Mouse (Mus musculus): ENCODE measurements around the gene Calcoco1. TPM values are rescaled to one million over a fixed set of nuclear protein-coding genes. Genes with fewer than 3 reads are reported as not detected.
A peak's percentile ranks its signal among the peaks of the same experiment; 100 is the strongest.
"Not testable (repeated sequence)": the region's sequence is repeated elsewhere in the genome, so short reads cannot be mapped to it uniquely, and the experiment has no call there.

The Calcoco1 gene
- total and polyA plus RNA-seq, 2 experiments from 2014 or later: 36.9 to 42.6 TPM

GRCm38 (mm10) chr15:102665494-102665893, 56.5 kb downstream of the Calcoco1 start:
- 54% methylated on average over 4 of the region's 4 CpGs for WGBS

GRCm38 (mm10) chr15:102663825-102664224, 58.2 kb downstream of the Calcoco1 start:
- H3K9me3 ChIP-seq (ENCODE audit: low read length): no peaks in the 10 kb centered on the region
- DNase-seq: no peak

More at GRCm38 (mm10) chr15:102665494-102665893, 56.5 kb downstream of the Calcoco1 start:
- Histone ChIP-seq H3K9ac (no peak overlapping the region), H3K27ac (ENCODE audit: low read depth, low read length) (no peak overlapping the region), H3K4me2 (ENCODE audit: low read depth) (no peak overlapping the region), H3K4me3 (ENCODE audit: low read depth, low read length) (no peak overlapping the region), H3K36me3 (ENCODE audit: insufficient read depth) (peaks cover 60% of the 10 kb centered on the region), H3K27me3 (ENCODE audit: insufficient read depth, low read length) (no peaks in the 10 kb centered on the region), H3K4me1 (ENCODE audit: insufficient read depth) (peaks cover 10% of the 10 kb centered on the region; the same call in 1 of the 2 replicates), H3K9me3 (ENCODE audit: low read length) (no peaks in the 10 kb centered on the region)
- ATAC-seq (no peak), DNase-seq (peak; percentile 39)
- TF ChIP-seq CTCF (IDR thresholded peaks at IDR 0.05; ENCODE audit: low read depth): peak; percentile 77

GRCm38 (mm10) chr15:102662601-102663000, 59.4 kb downstream of the Calcoco1 start:
- not testable (repeated sequence) for H3K9me3 ChIP-seq (ENCODE audit: low read length); H3K4me3 ChIP-seq (ENCODE audit: low read depth, low read length); ATAC-seq; H3K4me2 ChIP-seq (ENCODE audit: low read depth); H3K9ac ChIP-seq; H3K4me1 ChIP-seq (ENCODE audit: insufficient read depth); H3K27ac ChIP-seq (ENCODE audit: low read depth, low read length); H3K27me3 ChIP-seq (ENCODE audit: insufficient read depth, low read length); DNase-seq
- WGBS: no CpG with 5 or more reads among the region's 2 CpGs
- peaks cover 59% of the 10 kb centered on the region for H3K36me3 ChIP-seq (ENCODE audit: insufficient read depth)

More at GRCm38 (mm10) chr15:102663825-102664224, 58.2 kb downstream of the Calcoco1 start:
- WGBS: 85% methylated on average over 8 of the region's 8 CpGs
- H3K4me2 ChIP-seq (ENCODE audit: low read depth): no peak overlapping the region
- ATAC-seq: no peak
- no peak for TF ChIP-seq CTCF (IDR thresholded peaks at IDR 0.05; ENCODE audit: low read depth)
- H3K4me1 ChIP-seq (ENCODE audit: insufficient read depth): no peaks in the 10 kb centered on the region
- no peaks in the 10 kb centered on the region for H3K27me3 ChIP-seq (ENCODE audit: insufficient read depth, low read length)
- H3K36me3 ChIP-seq (ENCODE audit: insufficient read depth): peaks cover 59% of the 10 kb centered on the region
- H3K4me3 ChIP-seq (ENCODE audit: low read depth, low read length): no peak overlapping the region
- H3K9ac ChIP-seq: no peak overlapping the region
- no peak overlapping the region for H3K27ac ChIP-seq (ENCODE audit: low read depth, low read length)

- no peak overlapping the region for H3K9ac ChIP-seq
- no peak overlapping the region for H3K4me3 ChIP-seq (ENCODE audit: low read depth, low read length)
- peak; percentile 43 for ATAC-seq
- peak; percentile 22 for DNase-seq
- H3K27me3 ChIP-seq (ENCODE audit: insufficient read depth, low read length): no peaks in the 10 kb centered on the region
- no peak overlapping the region for H3K4me2 ChIP-seq (ENCODE audit: low read depth)
- H3K4me1 ChIP-seq (ENCODE audit: insufficient read depth): no peaks in the 10 kb centered on the region
- no peak for TF ChIP-seq CTCF (IDR thresholded peaks at IDR 0.05; ENCODE audit: low read depth)
- H3K27ac ChIP-seq (ENCODE audit: low read depth, low read length): peak overlapping the region; percentile 50
- peaks cover 15% of the 10 kb centered on the region for H3K36me3 ChIP-seq (ENCODE audit: insufficient read depth)
- H3K9me3 ChIP-seq (ENCODE audit: low read length): no peaks in the 10 kb centered on the region
- WGBS: 63% methylated on average over 3 of the region's 3 CpGs
Observed at GRCm38 (mm10) chr15:102657926-102658381, 64.0 kb downstream of the Calcoco1 start.

MicroRNA genes within 50 kb of the gene (microRNA counts, 519-probe panel; counts per million panel counts)
- not detected for microRNA mmu-miR-688

Small RNA genes lying within 50 kb of the gene (microRNA-seq; reads per million reads assigned to microRNA genes)
- gene Mir688: 0 to 0.24 reads per million in 2 experiments

Other genes starting within 250 kb of the Calcoco1 start
- gene Gm10337, start 218.5 kb downstream of the Calcoco1 start, total RNA-seq (2014; rRNA removed): not detected in 2 replicates
- gene Gm10337, start 218.5 kb downstream of the Calcoco1 start, polyA plus RNA-seq (2015; fragmentation: Nextera tagmentation; extraction: Ambion mirVana): 3.7 and 4.2 TPM in 2 replicates
- gene Map3k12, start 205.1 kb downstream of the Calcoco1 start, total RNA-seq (2014; rRNA removed): 75.0 and 88.9 TPM in 2 replicates
- 29.6 and 39.4 TPM in 2 replicates for gene Map3k12, start 205.1 kb downstream of the Calcoco1 start, polyA plus RNA-seq (2015; fragmentation: Nextera tagmentation; extraction: Ambion mirVana)
- gene Tarbp2, start 204.0 kb downstream of the Calcoco1 start, total RNA-seq (2014; rRNA removed): 87.5 and 94.7 TPM in 2 replicates
- gene Tarbp2, start 204.0 kb downstream of the Calcoco1 start, polyA plus RNA-seq (2015; fragmentation: Nextera tagmentation; extraction: Ambion mirVana): 86.4 and 89.5 TPM in 2 replicates
- 2.5 and 3.1 TPM in 2 replicates for gene Npff, start 197.2 kb downstream of the Calcoco1 start, total RNA-seq (2014; rRNA removed)
- gene Npff, start 197.2 kb downstream of the Calcoco1 start, polyA plus RNA-seq (2015; fragmentation: Nextera tagmentation; extraction: Ambion mirVana): 1.5 and 1.7 TPM in 2 replicates
- gene Gm28047, start 97.1 kb downstream of the Calcoco1 start, total RNA-seq (2014; rRNA removed): not detected in 2 replicates
- gene Gm28047, start 97.1 kb downstream of the Calcoco1 start, polyA plus RNA-seq (2015; fragmentation: Nextera tagmentation; extraction: Ambion mirVana): 0.74 TPM in 1 of 2 replicates, not detected in the other
- gene Atf7, start 96.7 kb downstream of the Calcoco1 start, total RNA-seq (2014; rRNA removed): 9.9 and 13.2 TPM in 2 replicates
- 8.4 and 10.2 TPM in 2 replicates for gene Atf7, start 96.7 kb downstream of the Calcoco1 start, polyA plus RNA-seq (2015; fragmentation: Nextera tagmentation; extraction: Ambion mirVana)
- gene Atp5g2, start 49.8 kb downstream of the Calcoco1 start, total RNA-seq (2014; rRNA removed): 75.2 and 170 TPM in 2 replicates
- 63.5 and 75.3 TPM in 2 replicates for gene Atp5g2, start 49.8 kb downstream of the Calcoco1 start, polyA plus RNA-seq (2015; fragmentation: Nextera tagmentation; extraction: Ambion mirVana)
- not detected in 2 replicates for gene Hoxc13, start 198.9 kb upstream of the Calcoco1 start, total RNA-seq (2014; rRNA removed)
- gene Hoxc13, start 198.9 kb upstream of the Calcoco1 start, polyA plus RNA-seq (2015; fragmentation: Nextera tagmentation; extraction: Ambion mirVana): not detected in 2 replicates
- not detected in 2 replicates for gene Hoxc12, start 214.6 kb upstream of the Calcoco1 start, total RNA-seq (2014; rRNA removed)
- not detected in 2 replicates for gene Hoxc12, start 214.6 kb upstream of the Calcoco1 start, polyA plus RNA-seq (2015; fragmentation: Nextera tagmentation; extraction: Ambion mirVana)
- not detected in 2 replicates for gene Hoxc11, start 232.2 kb upstream of the Calcoco1 start, total RNA-seq (2014; rRNA removed)
- gene Hoxc11, start 232.2 kb upstream of the Calcoco1 start, polyA plus RNA-seq (2015; fragmentation: Nextera tagmentation; extraction: Ambion mirVana): not detected in 2 replicates
- not detected in 2 replicates for gene Hoxc10, start 244.6 kb upstream of the Calcoco1 start, total RNA-seq (2014; rRNA removed)
- not detected in 2 replicates for gene Hoxc10, start 244.6 kb upstream of the Calcoco1 start, polyA plus RNA-seq (2015; fragmentation: Nextera tagmentation; extraction: Ambion mirVana)
- not detected in 2 replicates for gene Hoxc5, start 245.3 kb upstream of the Calcoco1 start, total RNA-seq (2014; rRNA removed)
- gene Hoxc5, start 245.3 kb upstream of the Calcoco1 start, polyA plus RNA-seq (2015; fragmentation: Nextera tagmentation; extraction: Ambion mirVana): not detected in 2 replicates